Mouse (Mus musculus): ENCODE data around the gene Myo16.

DNA sequence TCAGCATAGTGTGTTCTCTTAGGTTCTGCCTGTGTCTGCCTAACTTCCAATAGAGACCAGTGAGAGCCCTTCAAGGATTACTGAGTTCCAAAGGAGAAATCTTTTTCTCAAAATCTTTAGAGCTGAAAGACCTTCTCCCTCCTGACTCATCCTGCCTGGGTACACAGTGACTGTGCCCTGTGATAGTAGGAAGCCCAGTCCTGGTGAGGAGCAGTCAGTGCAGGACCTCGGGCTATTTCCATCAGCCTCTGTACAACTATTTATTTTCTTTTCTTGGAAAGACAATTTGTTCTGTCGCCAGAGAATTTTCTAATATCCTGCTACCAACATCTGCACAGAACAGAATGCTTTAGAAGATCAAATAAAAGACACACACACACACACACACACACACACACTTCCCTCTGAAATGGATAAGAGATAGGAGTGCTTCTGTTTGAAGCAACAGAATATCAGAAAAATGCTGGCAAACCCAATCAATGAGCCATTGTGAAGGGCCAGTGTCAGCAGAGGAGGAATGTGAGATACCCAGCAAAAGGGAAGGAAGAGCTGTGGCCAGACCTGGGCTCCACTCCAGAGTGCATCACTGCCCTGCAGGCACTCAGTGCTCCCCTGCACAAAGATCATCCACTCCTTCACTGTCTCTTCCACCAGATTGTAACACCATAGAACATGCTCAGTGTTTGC is 518.3 kb downstream of the Myo16 start:
- TF ChIP-seq CTCF (IDR thresholded peaks at IDR 0.05; ENCODE audit: borderline replicate concordance, control insufficient read depth, extremely low read depth, insufficient read depth, low read length, poor library complexity) (no peak), POLR2A (IDR thresholded peaks at IDR 0.05; ENCODE audit: control insufficient read depth, extremely low read depth, insufficient read depth, low read length, poor library complexity) (no peak)

Measured in thymus, adult 2 months (tissue).